Mouse (Mus musculus) telencephalon, adult 2 months (tissue): ENCODE data around the gene Rab12.
"Not testable (repeated sequence)": the region's sequence is repeated elsewhere in the genome, so short reads cannot be mapped to it uniquely, and the experiment has no call there.

Experiments used
- DNase-seq: peaks from one replicate; pipeline ENCODE4 v3.0.0-alpha.2; 2011; ENCODE audit warnings: low read depth, low spot score

Gene Rab12

DNA sequence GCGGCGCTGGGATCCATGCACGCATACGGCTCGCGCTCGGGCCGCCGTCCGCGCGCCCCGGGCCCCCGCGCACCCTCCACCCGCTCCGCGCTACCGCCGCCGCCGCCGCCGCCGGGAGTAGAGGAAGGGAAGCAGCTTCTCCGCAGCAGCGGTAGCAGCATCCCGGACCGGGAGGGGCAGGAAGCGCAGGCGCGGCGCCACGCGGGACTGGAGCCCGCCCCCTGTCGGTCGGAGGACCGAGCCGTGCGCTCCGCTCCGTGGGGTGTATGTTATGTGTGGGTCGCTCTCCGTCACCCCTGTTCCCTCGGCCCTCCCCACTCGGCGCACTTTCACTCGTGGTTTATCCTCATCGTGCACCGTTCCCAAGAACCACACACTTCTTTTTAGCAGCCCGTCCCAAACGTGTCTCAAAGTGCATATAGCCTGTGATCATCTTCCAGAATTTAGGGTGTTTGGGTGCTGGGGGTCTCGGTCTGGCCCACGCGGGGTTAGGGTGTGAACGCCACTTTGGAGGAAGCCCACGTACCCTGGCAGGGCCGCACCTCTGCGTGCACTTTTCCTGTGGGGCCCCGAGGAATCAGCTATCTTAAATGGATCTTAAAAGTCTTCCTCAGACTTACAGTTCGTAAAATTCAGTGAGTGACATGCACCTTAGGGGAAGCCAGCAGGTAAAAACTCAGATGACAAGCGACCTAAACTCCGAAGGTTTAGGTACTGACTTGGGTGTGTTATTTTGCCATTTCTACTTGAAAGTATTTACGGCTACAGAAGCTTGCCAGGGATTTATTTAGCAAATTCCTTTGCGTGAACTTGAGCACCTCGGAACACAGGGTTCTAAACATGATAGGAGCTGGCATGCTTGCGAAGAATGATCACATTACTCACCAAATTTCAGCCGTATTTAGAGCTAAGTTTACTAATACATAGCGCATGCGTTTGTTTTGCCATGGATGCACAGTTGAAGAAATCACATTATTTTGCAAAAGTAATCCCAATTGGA, at the start of gene Rab12:
Rab12 (minus strand) TSS at position 176 of the 1,000 bp plus-strand sequence.
- DNase-seq, result peak; percentile 58

DNA sequence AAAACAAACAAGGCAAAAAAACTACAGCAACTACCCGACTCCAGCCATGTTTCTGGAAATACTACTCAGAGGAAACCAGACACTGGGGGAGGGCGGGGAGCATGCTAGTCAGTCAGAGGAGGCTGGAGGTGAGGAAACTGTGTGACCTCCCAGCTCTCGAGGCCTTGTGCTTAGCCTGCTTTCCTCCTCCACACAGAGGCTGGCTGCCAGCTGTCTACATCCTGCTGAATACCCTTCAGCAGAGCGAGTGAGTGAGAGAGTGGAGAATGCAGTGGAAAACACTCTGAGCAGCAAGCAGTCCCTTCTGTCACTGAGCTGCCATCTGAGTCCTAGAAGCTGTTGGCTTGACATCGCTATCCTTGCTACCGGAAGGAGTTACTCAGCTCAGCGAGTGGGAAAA, 44.7 kb upstream of the Rab12 start:
- peak; percentile 22 for DNase-seq

DNA sequence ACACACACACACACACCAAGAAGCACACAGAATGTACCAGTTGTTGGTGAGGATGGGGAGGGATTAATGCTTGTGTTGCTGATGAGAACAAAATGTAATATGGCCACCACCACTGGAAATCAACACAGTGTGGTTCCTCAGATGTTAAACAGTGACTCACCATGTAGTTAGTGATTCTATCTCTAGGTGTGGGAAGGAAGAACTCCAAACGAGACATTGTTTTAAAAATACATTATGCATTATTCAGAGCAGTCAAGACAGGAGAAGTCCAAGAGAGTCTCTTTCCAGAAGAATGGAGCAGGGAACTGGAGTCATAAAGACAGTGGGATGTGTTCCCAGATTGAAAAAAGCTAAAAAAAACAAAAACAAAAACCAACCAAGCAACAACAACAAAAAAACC, 44.0 kb upstream of the Rab12 start:
- DNase-seq, result no peak

DNA sequence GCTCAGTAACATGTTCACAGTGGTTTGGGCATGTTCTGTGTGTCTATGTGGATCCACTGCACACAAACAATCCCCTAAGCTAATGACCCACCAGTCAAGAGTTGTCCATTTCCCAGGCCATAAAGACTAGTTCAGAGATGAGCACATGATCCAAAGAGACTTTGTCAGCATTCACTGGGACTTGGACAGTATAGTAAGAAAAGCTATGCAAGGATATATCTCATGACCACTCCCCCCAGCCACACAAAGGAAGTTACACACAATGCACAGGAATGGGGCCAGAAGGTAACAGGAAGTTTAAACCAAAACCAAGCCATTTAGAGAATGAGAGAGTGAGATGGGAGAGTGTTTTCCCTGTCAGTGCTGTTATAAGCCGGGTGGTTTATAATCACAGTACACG, 41.9 kb upstream of the Rab12 start:
- DNase-seq, result no peak

DNA sequence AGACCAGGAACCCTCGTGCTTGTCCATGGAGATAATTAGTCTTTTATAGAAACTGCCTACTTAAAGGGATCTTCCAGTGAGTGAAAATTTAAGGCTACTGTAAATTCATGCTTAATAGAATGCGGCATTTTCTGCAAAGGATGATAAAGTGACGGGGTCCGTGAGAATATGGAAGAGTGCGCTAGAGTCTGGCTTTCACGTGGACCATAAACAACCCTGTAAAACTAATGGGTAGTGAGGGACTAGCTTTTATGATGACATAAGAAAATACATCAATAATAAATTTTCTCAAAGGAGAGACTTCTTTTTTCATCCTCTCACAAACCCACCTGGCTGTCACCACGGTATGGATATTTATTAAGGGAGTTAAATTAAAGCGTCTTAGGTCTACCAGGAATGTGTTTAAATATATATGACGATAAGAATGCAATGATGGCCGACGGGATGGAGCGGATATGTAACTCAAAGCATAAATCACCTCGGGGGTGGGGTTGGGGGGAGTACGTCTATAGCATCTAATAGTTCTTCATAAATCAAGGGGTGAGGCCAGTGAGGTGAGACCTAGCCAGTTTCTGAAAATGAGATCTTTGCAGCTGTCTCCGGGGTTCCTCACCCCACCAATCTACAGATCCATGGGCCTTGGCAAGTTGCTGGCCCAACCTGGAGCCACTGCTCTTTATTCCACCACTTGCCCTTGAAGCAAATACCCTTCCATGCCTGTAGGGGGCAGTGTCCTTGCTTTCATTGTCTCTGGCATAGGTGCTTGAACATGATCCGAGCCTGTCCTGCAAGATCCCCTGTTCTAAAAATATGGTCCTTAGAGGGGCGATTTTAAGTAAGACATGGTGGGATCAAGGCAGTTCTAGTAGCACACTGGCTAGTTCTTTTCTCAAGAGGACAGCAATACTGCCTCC, 39.1 kb upstream of the Rab12 start:
- no peak for DNase-seq

DNA sequence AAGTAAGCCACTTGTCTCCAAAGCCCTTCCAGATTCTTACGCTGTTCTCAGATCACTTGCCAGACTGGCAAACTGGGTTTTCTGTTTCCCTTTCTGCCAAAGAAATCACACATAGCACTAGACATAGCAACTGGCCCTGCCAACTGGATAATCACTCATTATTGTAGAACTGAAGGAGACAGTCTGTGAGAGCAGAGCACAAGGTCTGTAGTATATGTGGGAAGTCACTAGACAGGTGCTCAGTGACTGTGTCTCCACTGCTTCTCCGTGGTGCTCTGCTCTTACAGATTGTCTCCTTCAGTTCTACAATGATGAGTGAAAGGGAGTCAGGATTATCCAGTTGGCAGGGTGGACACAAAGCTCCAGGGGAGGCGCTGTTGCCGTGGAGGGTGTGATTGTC, 33.2 kb upstream of the Rab12 start:
- no peak for DNase-seq

DNA sequence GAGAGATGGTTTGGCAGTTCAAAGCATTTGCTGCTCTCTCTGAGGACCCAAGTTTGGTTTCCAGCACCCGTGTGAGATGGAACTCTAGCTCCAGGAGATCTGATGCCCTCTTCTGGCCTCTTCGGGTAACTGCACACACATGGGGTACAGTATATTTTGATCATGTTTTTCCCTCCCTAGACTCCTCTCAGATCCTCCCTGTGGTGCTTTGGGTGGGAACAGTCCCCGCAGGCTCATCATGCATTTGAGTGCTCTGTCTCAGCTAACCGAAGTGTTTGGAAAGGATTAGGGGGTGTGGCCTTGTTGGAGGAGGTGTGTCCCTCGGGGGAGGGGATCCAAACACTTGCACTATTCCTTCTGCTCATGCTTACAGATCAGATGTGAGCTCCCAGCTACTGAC, 31.0 kb upstream of the Rab12 start:
- DNase-seq, result no peak

DNA sequence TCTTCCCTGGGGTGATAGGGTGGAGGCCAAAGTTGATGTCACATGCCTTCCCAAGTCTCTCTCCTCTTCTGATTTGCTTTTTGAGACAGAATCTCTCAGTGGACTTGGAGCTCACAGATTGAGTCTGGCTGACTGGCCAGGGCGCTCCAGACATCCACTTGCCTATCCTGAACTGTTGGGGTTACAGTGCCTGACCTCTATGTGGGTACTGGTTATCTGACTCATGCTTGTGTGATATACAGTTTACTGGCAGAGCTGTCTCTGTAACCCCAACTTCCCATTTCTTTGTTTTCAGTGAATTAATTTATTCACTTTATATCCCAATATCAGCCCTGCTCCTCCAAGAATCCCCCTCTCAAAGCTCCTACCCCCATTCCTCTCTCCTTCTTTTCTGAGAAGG, 12.8 kb upstream of the Rab12 start:
- no peak for DNase-seq

DNA sequence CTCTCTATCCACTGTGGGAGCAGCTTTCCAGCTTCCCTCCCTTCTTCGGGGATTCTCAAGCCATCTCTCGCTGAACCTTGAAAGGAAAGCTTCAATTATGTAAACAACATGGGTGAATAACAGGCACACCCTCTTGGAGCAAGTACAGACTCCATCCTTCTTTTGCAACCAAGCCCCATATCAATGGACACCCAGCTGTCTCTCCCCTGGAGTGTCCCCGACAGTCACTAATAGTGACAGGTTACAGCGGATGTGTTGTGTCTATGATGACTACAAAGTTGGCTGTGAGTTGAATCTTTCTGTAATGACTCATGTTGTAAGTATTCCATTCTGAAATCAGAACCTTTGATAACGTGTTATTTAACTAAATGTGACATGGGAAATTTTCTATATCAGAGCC, 3.9 kb upstream of the Rab12 start:
- no peak for DNase-seq

DNA sequence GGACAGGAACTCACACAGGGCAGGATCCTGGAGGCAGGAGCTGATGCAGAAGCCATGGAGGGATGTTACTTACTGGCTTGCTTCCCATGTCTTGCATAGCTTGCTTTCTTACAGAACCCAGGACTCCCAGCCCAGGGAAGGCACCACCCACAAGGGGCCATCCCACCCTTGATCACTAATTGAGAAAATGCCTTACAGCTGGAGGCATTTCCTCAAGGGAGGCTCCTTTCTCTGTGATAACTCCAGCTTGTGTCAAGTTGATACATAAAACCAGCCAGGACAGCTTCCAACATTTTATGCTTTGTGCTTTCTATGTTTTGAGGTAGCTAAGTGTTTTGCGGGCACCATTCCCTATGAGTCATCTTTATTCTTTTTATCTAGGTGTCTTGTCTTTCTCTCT, 3.1 kb upstream of the Rab12 start:
- not testable (repeated sequence) for DNase-seq

DNA sequence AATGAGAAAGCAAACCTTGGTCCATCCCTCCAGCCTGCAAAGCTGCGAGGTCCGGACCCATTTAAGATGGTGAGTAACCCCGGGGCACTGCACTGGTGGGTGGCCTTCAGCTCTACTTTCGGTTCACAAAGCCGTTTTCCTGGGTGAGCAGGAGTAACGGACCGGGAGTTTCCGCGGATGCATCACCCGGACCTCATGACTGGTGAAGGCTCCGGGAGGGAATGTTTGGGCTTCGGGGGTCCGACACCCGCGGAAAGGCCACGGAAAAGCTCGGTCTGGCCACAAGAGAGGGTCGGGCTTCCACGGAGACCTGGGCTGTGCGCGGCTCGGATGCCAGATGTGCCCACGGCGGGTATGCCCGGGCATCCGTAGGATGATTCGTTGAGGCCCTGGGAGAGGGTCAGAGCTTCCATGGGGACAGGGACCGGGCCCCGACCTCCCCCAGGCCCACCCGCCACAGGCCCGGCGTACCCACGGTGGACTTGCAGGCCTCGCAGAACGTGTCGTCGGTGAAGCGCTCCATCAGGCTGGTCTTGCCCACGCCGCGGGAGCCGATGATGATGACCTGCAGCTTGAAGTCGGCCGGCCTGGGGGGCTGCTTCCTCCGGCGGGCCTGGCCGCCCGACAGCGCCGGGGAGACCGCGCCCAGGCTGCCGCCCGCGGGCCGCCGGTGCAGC, 514 bp downstream of the Rab12 start:
- DNase-seq, result no peak

DNA sequence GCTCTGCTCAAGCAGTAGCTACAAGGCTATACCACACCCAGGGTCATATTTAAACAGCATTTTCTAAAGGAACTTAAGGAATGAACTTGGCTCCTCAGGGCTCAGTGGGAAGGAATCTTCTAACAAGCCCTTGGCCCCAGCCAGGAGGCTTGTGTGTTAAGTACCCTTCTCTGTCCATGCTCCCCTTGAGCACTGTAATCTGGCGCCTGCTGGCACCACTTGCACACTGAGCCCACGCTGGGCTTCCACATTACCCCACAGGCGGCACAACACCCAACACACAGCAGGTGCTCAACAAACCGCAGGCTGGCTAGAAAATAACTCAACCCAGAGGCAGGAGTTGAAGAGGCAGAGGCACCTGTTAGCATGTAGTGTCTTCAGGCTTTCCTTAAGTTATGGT, 2.6 kb downstream of the Rab12 start:
- no peak for DNase-seq

DNA sequence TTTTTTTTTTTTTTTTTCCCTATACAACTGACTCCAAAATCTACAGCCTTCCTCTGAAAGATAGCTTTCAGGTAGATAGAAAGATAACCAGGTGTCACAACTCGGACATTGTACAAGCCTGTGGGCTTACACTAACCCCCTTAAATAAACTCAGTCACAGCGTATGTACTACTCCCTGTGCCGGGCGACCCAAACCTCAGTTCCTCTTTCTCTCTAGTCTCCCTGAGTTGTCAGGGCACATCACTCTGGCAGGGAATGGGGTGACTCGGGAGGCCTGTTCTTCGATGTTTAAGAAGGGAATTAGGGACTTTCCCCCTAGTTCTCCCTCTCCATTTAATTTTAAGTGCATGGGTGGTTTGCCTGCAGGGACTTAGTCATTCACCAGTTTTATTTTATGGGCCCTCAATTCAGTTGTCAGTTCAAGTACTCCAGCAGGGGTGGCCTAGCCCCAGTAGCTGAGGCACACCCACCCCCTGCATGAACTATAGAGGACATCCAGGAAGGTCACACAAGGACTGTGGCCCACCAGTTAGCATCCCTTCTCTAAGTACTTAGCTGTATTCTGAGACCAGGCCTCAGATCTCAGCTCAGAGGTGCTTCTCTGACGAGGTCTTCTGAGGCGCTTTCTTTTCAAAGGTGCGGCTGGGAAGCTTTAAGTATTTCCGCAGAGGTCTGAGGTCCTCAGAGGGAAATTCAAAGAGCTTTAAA, 5.1 kb downstream of the Rab12 start:
- DNase-seq, result no peak

DNA sequence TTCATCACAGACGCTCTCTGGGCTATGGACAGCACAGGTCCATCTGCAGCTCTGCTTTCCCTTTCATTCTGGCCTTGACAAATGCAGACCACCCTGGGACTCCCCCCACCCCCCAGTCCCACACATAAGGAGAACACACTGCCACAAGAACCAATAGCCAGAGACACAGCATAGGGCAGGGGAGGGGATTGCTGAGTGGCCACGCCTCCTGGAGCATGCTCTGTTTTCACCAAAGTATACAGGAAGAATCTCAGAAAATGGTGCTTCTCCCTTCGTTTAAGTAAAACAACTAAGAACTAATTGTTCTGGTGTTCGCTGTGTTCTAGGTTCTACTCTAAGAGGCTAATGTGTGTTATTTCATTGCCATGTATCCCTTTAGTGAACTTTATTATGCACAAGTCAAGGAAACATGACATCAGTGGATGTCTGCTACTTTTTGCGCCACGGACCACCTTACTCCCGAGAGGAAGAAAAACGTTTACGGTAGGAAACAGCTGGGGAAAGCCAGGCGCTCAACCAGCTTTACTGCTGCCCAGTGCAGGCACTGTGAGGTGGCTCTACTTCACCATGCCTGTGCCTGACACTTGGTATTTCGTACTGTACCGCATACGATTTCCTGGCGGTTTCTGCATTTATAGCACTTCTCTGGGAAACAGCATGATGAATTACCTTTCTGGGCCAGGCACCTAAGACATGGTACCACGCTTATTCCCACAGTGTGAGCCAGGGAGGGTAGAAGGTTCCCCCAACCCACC, 7.2 kb downstream of the Rab12 start:
- no peak for DNase-seq

DNA sequence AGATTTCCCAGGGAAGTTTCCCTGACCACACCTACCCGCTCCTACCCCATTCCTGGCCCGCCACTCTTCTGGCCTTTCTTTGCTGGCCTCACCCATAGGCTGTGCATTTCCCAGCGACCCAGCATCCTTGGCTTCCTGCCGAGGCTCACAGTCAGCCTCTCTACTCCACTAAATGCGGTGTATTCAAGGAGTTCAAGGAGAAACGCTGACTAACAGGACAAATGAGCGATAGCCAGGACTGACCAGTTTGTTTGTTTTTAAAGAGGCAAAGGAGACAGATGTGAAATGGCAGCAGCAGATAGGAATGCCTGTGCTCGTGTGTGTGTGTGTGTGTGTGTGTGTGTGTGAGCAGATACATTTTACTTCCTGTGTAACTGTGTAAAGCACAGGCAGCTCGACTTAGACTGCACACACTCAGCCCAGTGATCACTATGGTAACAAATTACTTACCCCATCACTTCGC, 9.3 kb downstream of the Rab12 start:
- DNase-seq, result no peak

DNA sequence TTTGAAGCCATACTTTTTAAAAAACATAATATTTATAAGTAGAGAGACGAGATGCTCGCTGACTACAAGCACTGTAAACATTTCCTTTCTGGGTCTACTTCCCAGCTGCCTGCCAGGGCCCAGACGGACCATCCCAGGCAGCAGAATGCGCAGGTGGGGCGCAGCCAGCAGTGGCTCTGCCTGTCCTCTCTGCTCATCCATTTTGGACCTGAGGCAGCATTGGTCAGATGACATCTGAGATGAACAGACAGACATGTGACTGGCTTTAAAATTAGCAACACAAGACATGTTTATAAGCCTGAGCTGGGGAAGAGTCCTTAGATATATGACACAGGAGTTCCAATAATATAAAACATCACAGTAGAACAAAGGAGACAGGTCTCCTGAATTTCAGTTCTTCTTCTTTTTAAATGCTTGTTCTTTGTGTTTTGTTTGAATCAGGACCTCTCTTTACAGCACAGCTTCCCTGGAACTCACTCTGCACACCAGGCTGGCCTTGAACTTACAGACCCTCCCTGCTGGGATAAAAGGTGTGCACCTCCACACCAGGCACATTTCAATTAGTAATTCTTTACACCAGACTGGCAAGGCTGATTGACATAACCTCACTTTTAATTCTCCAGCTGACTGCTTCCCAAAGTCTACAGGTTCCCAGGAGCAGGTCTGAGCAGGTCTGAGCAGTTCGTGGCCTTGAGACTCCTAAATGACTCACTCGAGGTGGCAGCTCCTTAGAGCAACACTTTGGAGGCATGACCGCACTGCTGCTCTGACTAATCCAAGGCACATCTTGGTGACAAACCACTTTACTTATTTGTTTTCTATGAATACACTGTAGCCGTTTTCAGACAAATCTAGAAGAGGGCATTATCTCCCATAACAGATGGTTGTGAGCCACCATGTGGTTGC, 12.2 kb downstream of the Rab12 start:
- DNase-seq, result no peak

DNA sequence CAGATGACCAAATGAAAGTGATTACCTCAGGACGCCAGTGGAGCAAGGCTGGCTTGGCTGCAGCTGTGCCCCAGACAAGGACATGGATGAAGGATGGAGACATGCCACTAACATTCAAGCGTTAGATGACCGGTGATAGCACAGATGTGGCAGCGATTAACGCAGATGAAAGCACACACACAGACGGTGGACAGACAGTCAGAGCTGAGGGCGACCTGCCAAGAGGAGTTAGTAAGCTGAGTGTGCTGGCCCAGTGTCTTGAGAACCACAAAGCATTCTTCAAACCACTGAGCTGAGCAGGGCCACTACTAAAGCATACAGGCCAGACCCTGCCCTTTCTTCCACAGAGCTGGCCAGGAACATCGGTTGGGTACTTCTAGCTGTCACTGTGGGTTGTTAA, 14.6 kb downstream of the Rab12 start:
- DNase-seq, result no peak

DNA sequence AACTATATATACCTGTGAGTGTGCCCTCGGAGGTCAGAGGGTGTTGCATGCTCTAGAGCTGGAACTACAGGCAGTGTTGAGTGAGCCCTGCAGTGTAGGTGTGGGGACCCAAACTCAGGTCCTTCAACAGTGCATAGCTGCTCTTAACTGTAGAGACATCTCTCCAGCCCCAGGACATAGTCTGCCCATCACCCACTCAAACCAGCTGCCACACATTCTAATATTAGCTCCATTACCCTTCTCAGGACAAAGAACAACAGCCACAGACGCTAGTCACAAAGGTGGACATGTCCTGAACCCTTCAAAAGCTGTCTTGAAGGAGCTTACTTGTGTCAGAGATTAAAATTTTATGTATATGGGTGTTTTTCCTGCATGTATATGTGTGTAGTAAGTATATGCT, 15.3 kb downstream of the Rab12 start:
- no peak for DNase-seq

DNA sequence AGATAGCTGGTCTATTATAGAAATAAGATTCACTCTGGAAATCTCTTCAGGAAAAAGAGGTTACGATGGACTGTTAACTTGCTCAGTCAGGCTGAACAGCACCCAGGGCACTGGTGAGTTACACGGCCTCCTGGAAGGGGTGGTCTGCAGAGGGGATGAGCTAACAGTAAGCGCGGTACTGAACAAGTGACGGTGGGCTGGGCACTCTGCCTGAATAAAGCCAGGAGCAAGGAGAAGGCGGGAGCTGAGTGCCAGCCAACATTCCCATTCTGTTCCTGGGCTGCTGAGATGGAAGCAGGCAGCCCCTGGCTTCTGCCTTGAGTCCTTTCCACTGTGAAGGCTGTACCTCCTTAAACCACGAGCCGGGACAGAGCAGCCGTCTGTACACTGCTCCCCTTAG, 16.1 kb downstream of the Rab12 start:
- no peak for DNase-seq
